Mouse (Mus musculus): ENCODE measurements around the gene Lrrc45.

- TF ChIP-seq CTCF (IDR thresholded peaks at IDR 0.05; ENCODE audit: low read depth), result no peak
- no peak for TF ChIP-seq EP300 (IDR thresholded peaks at IDR 0.05; ENCODE audit: low read depth)
Measured at GRCm38 (mm10) chr11:120695184-120695583, 18.5 kb upstream of the Lrrc45 start.
